Mouse (Mus musculus): ENCODE measurements around the gene Anp32a. TPM values are rescaled to one million over a fixed set of nuclear protein-coding genes. Genes with fewer than 3 reads are reported as not detected.
A peak's percentile ranks its signal among the peaks of the same experiment; 100 is the strongest.

The Anp32a gene
- total and polyA plus RNA-seq, 2 experiments, result 27.3 to 96.2 TPM

- DNase-seq (ENCODE audit: extremely low read depth, low read depth, low spot score), result peak; percentile 74
- H3K27ac ChIP-seq (replicated peaks; ENCODE audit: insufficient read depth, low read depth, low read length), result 0 out of 2 replicates have a peak overlapping the region, but pooled peaks have one; percentile 8
Measured at GRCm38 (mm10) chr9:62385727-62386518, 44.8 kb downstream of the Anp32a start.

GRCm38 (mm10) chr9:62389735-62390134 is 48.6 kb downstream of the Anp32a start:
- H3K4me1 ChIP-seq (ENCODE audit: control insufficient read depth, insufficient read depth, low read length), result peaks cover 9% of the 10 kb centered on the region
- H3K79me2 ChIP-seq (ENCODE audit: control insufficient read depth, insufficient read depth, low read length), result no peaks in the 10 kb centered on the region
- H3K27ac ChIP-seq (replicated peaks; ENCODE audit: insufficient read depth, low read depth, low read length), result no peak overlapping the region
- TF ChIP-seq CTCF (IDR thresholded peaks at IDR 0.05; ENCODE audit: low read depth, low read length), result no peak
- TF ChIP-seq POLR2A (IDR thresholded peaks at IDR 0.05; ENCODE audit: extremely low read depth, insufficient read depth, low read length), result no peak
- H3K36me3 ChIP-seq (ENCODE audit: control insufficient read depth, insufficient read depth, low read length), result no peaks in the 10 kb centered on the region
- no peaks in the 10 kb centered on the region for H3K27me3 ChIP-seq (ENCODE audit: control insufficient read depth, insufficient read depth, low read length)
- no peak overlapping the region for H3K9ac ChIP-seq (ENCODE audit: low read depth, low read length)
- no peak overlapping the region for H3K4me3 ChIP-seq (ENCODE audit: insufficient read depth, low read depth, low read length)
- WGBS, result 72% methylated on average over 9 of the region's 9 CpGs
- DNase-seq (ENCODE audit: extremely low read depth, low read depth, low spot score), result no peak

More at GRCm38 (mm10) chr9:62385727-62386518, 44.8 kb downstream of the Anp32a start:
- 48% methylated on average over 4 of the region's 4 CpGs for WGBS
- Histone ChIP-seq H3K4me3 (ENCODE audit: insufficient read depth, low read depth, low read length) (no peak overlapping the region), H3K9ac (ENCODE audit: low read depth, low read length) (no peak overlapping the region), H3K36me3 (ENCODE audit: control insufficient read depth, insufficient read depth, low read length) (no peaks in the 10 kb centered on the region), H3K79me2 (ENCODE audit: control insufficient read depth, insufficient read depth, low read length) (no peaks in the 10 kb centered on the region), H3K4me1 (ENCODE audit: control insufficient read depth, insufficient read depth, low read length) (peaks cover 11% of the 10 kb centered on the region), H3K27me3 (ENCODE audit: control insufficient read depth, insufficient read depth, low read length) (no peaks in the 10 kb centered on the region)
- no peak for TF ChIP-seq POLR2A (IDR thresholded peaks at IDR 0.05; ENCODE audit: extremely low read depth, insufficient read depth, low read length)
- no peak for TF ChIP-seq CTCF (IDR thresholded peaks at IDR 0.05; ENCODE audit: low read depth, low read length)

GRCm38 (mm10) chr9:62393531-62393930 is 52.4 kb downstream of the Anp32a start:
- Histone ChIP-seq H3K9ac (ENCODE audit: low read depth, low read length) (no peak overlapping the region), H3K79me2 (ENCODE audit: control insufficient read depth, insufficient read depth, low read length) (no peaks in the 10 kb centered on the region), H3K4me1 (ENCODE audit: control insufficient read depth, insufficient read depth, low read length) (no peaks in the 10 kb centered on the region), H3K27ac (replicated peaks; ENCODE audit: insufficient read depth, low read depth, low read length) (no peak overlapping the region), H3K36me3 (ENCODE audit: control insufficient read depth, insufficient read depth, low read length) (no peaks in the 10 kb centered on the region), H3K4me3 (ENCODE audit: insufficient read depth, low read depth, low read length) (no peak overlapping the region), H3K27me3 (ENCODE audit: control insufficient read depth, insufficient read depth, low read length) (no peaks in the 10 kb centered on the region)
- no peak for DNase-seq (ENCODE audit: extremely low read depth, low read depth, low spot score)
- TF ChIP-seq CTCF (IDR thresholded peaks at IDR 0.05; ENCODE audit: low read depth, low read length) (no peak), POLR2A (IDR thresholded peaks at IDR 0.05; ENCODE audit: extremely low read depth, insufficient read depth, low read length) (no peak)
- 50% methylated on average over 2 of the region's 2 CpGs for whole genome bisulfite sequencing

GRCm38 (mm10) chr9:62394163-62394562 is 53.1 kb downstream of the Anp32a start:
- no peak overlapping the region for H3K4me3 ChIP-seq (ENCODE audit: insufficient read depth, low read depth, low read length)
- DNase-seq (ENCODE audit: extremely low read depth, low read depth, low spot score), result no peak
- WGBS, result 80% methylated on average over 2 of the region's 2 CpGs
- no peaks in the 10 kb centered on the region for H3K4me1 ChIP-seq (ENCODE audit: control insufficient read depth, insufficient read depth, low read length)
- no peak overlapping the region for H3K9ac ChIP-seq (ENCODE audit: low read depth, low read length)
- H3K27me3 ChIP-seq (ENCODE audit: control insufficient read depth, insufficient read depth, low read length), result no peaks in the 10 kb centered on the region
- H3K79me2 ChIP-seq (ENCODE audit: control insufficient read depth, insufficient read depth, low read length), result no peaks in the 10 kb centered on the region
- TF ChIP-seq POLR2A (IDR thresholded peaks at IDR 0.05; ENCODE audit: extremely low read depth, insufficient read depth, low read length) (no peak), CTCF (IDR thresholded peaks at IDR 0.05; ENCODE audit: low read depth, low read length) (no peak)
- H3K27ac ChIP-seq (replicated peaks; ENCODE audit: insufficient read depth, low read depth, low read length), result no peak overlapping the region
- H3K36me3 ChIP-seq (ENCODE audit: control insufficient read depth, insufficient read depth, low read length), result no peaks in the 10 kb centered on the region

GRCm38 (mm10) chr9:62400531-62401170 is 59.6 kb downstream of the Anp32a start:
- TF ChIP-seq CTCF (IDR thresholded peaks at IDR 0.05; ENCODE audit: low read depth, low read length) (no peak), POLR2A (IDR thresholded peaks at IDR 0.05; ENCODE audit: extremely low read depth, insufficient read depth, low read length) (no peak)
- H3K4me1 ChIP-seq (ENCODE audit: control insufficient read depth, insufficient read depth, low read length), result no peaks in the 10 kb centered on the region
- no peaks in the 10 kb centered on the region for H3K79me2 ChIP-seq (ENCODE audit: control insufficient read depth, insufficient read depth, low read length)
- WGBS, result 71% methylated on average over 11 of the region's 11 CpGs
- no peak overlapping the region for H3K9ac ChIP-seq (ENCODE audit: low read depth, low read length)
- no peak for DNase-seq (ENCODE audit: extremely low read depth, low read depth, low spot score)
- H3K27ac ChIP-seq (replicated peaks; ENCODE audit: insufficient read depth, low read depth, low read length), result no peak overlapping the region
- no peak overlapping the region for H3K4me3 ChIP-seq (ENCODE audit: insufficient read depth, low read depth, low read length)
- H3K36me3 ChIP-seq (ENCODE audit: control insufficient read depth, insufficient read depth, low read length), result no peaks in the 10 kb centered on the region
- no peaks in the 10 kb centered on the region for H3K27me3 ChIP-seq (ENCODE audit: control insufficient read depth, insufficient read depth, low read length)

GRCm38 (mm10) chr9:62401589-62401988 is 60.5 kb downstream of the Anp32a start:
- DNase-seq (ENCODE audit: extremely low read depth, low read depth, low spot score), result no peak
- Histone ChIP-seq H3K4me3 (ENCODE audit: insufficient read depth, low read depth, low read length) (no peak overlapping the region), H3K9ac (ENCODE audit: low read depth, low read length) (no peak overlapping the region), H3K79me2 (ENCODE audit: control insufficient read depth, insufficient read depth, low read length) (no peaks in the 10 kb centered on the region), H3K27ac (replicated peaks; ENCODE audit: insufficient read depth, low read depth, low read length) (no peak overlapping the region), H3K36me3 (ENCODE audit: control insufficient read depth, insufficient read depth, low read length) (no peaks in the 10 kb centered on the region), H3K4me1 (ENCODE audit: control insufficient read depth, insufficient read depth, low read length) (peaks cover 2% of the 10 kb centered on the region), H3K27me3 (ENCODE audit: control insufficient read depth, insufficient read depth, low read length) (no peaks in the 10 kb centered on the region)
- 100% methylated on average over 1 of the region's 1 CpGs for WGBS
- TF ChIP-seq CTCF (IDR thresholded peaks at IDR 0.05; ENCODE audit: low read depth, low read length), result no peak
- no peak for TF ChIP-seq POLR2A (IDR thresholded peaks at IDR 0.05; ENCODE audit: extremely low read depth, insufficient read depth, low read length)

Measured in liver, adult 2 months (tissue).